Mouse (Mus musculus) hindbrain, embryonic 13.5 days (tissue): Measurements from ENCODE around the gene Sbf1. TPM values are rescaled to one million over a fixed set of nuclear protein-coding genes. Genes with fewer than 3 reads are reported as not detected.
A peak's percentile ranks its signal among the peaks of the same experiment; 100 is the strongest.

Experiments
- ATAC-seq: fragments of 200-750 bp; cut with Nextera tagmentation; 2 replicates; pipeline ENCODE4 v1.8.0; 2017; ENCODE audit warnings: moderate TSS enrichment; ENCODE audit not compliant: low FRiP score
- H3K27ac ChIP-seq: fragments of 300-500 bp; sonication (generic); 2 replicates; pipeline ENCODE4 v1.5.1; 2015; ENCODE audit warnings: inconsistent platforms, mild to moderate bottlenecking, moderate library complexity
- H3K27me3 ChIP-seq: fragments of 300-500 bp; sonication (generic); 2 replicates; pipeline ENCODE4 v1.6.1; 2015; ENCODE audit warnings: mild to moderate bottlenecking, inconsistent platforms
- H3K36me3 ChIP-seq: fragments of 300-500 bp; sonication (generic); 2 replicates; pipeline ENCODE4 v1.6.1; 2015; ENCODE audit warnings: mild to moderate bottlenecking, inconsistent platforms
- H3K4me1 ChIP-seq: fragments of 300-500 bp; sonication (generic); replicated peaks from 2 replicates; pipeline ENCODE4 v1.6.1; 2015; ENCODE audit warnings: inconsistent platforms
- H3K4me2 ChIP-seq: fragments of 300-500 bp; sonication (generic); 2 replicates; pipeline ENCODE4 v1.6.1; 2015; ENCODE audit warnings: inconsistent platforms, mild to moderate bottlenecking, moderate library complexity
- H3K4me3 ChIP-seq: fragments of 300-500 bp; sonication (generic); 2 replicates; pipeline ENCODE4 v1.5.1; 2015; ENCODE audit warnings: mild to moderate bottlenecking, inconsistent platforms
- H3K9ac ChIP-seq: fragments of 300-500 bp; sonication (generic); 2 replicates; pipeline ENCODE4 v1.6.1; 2015; ENCODE audit warnings: mild to moderate bottlenecking, inconsistent platforms
- H3K9me3 ChIP-seq: fragments of 300-500 bp; sonication (generic); 2 replicates; pipeline ENCODE4 v1.6.1; 2016; ENCODE audit warnings: inconsistent platforms
- WGBS: fragments of 180-500 bp; shearing (Covaris S2); methylation state at CpG from one replicate; pipeline ENCODE4 v1.1.7; 2015; 5-methylcytosine and 5-hydroxymethylcytosine counted together
- polyA plus RNA-seq: library from polyadenylated mRNA; unstranded; fragments of >200 nt; fragmentation: Nextera tagmentation; extraction: Ambion mirVana; gene quantifications from 2 replicates; pipeline ENCODE4 v1.2.1, GENCODE M21; 2015

The Sbf1 gene
- polyA plus RNA-seq, 1 experiment from 2014 or later, result 83.3 TPM

GRCm38 (mm10) chr15:89291521-89291920 is 23.6 kb downstream of the Sbf1 start:
- Histone ChIP-seq H3K4me2 (no peak overlapping the region), H3K27ac (no peak overlapping the region), H3K27me3 (no peaks in the 10 kb centered on the region), H3K9me3 (no peaks in the 10 kb centered on the region), H3K9ac (no peak overlapping the region), H3K4me1 (no peaks in the 10 kb centered on the region), H3K36me3 (peaks cover 99% of the 10 kb centered on the region), H3K4me3 (no peak overlapping the region)
- no peak for ATAC-seq
- 97% methylated on average over 3 of the region's 3 CpGs for WGBS

GRCm38 (mm10) chr15:89289455-89289854 is 25.7 kb downstream of the Sbf1 start:
- no peak overlapping the region for H3K4me3 ChIP-seq
- H3K4me1 ChIP-seq, result no peaks in the 10 kb centered on the region
- H3K9ac ChIP-seq, result no peak overlapping the region
- H3K27ac ChIP-seq, result no peak overlapping the region
- H3K36me3 ChIP-seq, result peaks cover 99% of the 10 kb centered on the region
- no peaks in the 10 kb centered on the region for H3K27me3 ChIP-seq
- 96% methylated on average over 11 of the region's 11 CpGs for WGBS
- no peaks in the 10 kb centered on the region for H3K9me3 ChIP-seq
- ATAC-seq, result no peak
- no peak overlapping the region for H3K4me2 ChIP-seq

- H3K4me2 ChIP-seq, result no peak overlapping the region
- H3K9me3 ChIP-seq, result no peaks in the 10 kb centered on the region
- no peak for ATAC-seq
- H3K27ac ChIP-seq, result 0 out of 2 replicates have a peak overlapping the region, but pooled peaks have one; percentile 0
- H3K4me3 ChIP-seq, result no peak overlapping the region
- 90% methylated on average over 23 of the region's 23 CpGs for WGBS
- H3K36me3 ChIP-seq, result peaks cover 99% of the 10 kb centered on the region
- H3K4me1 ChIP-seq, result no peaks in the 10 kb centered on the region
- H3K27me3 ChIP-seq, result no peaks in the 10 kb centered on the region
- no peak overlapping the region for H3K9ac ChIP-seq
These were observed 26.8 kb downstream of the Sbf1 start for GRCm38 (mm10) chr15:89288227-89288767.

DNA sequence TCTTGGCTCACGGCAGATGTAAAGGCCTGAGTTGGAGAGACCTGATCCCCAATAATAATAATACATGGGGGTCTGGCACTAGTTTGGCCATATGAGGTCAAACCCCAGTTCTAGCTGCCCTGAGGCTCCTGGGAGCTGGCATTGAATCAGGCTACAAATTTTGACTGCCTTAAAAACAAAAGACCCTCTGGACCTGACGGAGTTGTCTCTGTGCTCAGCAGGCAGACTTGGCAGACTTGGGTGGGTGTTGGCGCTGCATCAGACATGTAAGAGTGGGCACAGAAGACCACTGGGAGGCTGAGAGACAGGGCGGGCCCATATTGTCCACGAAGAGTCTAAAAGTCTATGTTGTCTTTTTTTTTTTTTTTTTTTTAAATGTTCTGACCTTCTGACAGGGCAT is 28.5 kb downstream of the Sbf1 start:
- Histone ChIP-seq H3K27me3 (no peaks in the 10 kb centered on the region), H3K9ac (no peak overlapping the region), H3K4me3 (no peak overlapping the region), H3K27ac (peak overlapping the region; percentile 40; the same call in 1 of the 2 replicates), H3K9me3 (no peaks in the 10 kb centered on the region), H3K4me2 (no peak overlapping the region), H3K4me1 (no peaks in the 10 kb centered on the region), H3K36me3 (peaks cover 99% of the 10 kb centered on the region)
- ATAC-seq, result no peak
- 84% methylated on average over 5 of the region's 5 CpGs for WGBS

- Histone ChIP-seq H3K9me3 (no peaks in the 10 kb centered on the region), H3K27me3 (no peaks in the 10 kb centered on the region), H3K4me1 (no peaks in the 10 kb centered on the region), H3K27ac (peak overlapping the region; percentile 35; the same call in 1 of the 2 replicates), H3K4me2 (no peak overlapping the region), H3K9ac (no peak overlapping the region), H3K36me3 (peaks cover 99% of the 10 kb centered on the region), H3K4me3 (no peak overlapping the region)
- ATAC-seq, result no peak
- 83% methylated on average over 7 of the region's 7 CpGs for WGBS
These were observed 29.0 kb downstream of the Sbf1 start for GRCm38 (mm10) chr15:89286114-89286513.

DNA sequence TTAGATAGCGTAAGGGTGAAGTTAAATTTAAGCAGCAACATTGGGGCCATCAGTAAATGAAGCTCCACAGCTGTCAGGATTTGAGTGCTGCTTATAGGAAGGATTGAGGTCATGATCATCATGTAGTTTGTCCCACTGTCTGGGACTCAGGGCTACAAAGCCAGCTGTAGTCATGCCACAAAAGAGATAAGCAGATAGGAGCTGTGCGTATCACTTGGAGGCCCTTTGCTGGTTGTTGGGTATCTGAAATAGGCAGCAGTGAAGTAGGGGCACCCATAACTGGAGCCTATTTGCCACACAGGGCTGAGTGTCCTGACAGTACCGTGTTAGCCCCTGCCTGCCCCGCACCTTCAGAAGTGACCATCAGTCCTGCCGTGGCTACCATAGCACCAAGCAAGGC is 29.6 kb downstream of the Sbf1 start:
- no peak overlapping the region for H3K4me2 ChIP-seq
- 95% methylated on average over 5 of the region's 5 CpGs for WGBS
- no peak for ATAC-seq
- H3K4me3 ChIP-seq, result no peak overlapping the region
- H3K4me1 ChIP-seq, result no peaks in the 10 kb centered on the region
- H3K27me3 ChIP-seq, result no peaks in the 10 kb centered on the region
- no peak overlapping the region for H3K9ac ChIP-seq
- 0 out of 2 replicates have a peak overlapping the region, but pooled peaks have one; percentile 23 for H3K27ac ChIP-seq
- H3K9me3 ChIP-seq, result no peaks in the 10 kb centered on the region
- H3K36me3 ChIP-seq, result peaks cover 99% of the 10 kb centered on the region

DNA sequence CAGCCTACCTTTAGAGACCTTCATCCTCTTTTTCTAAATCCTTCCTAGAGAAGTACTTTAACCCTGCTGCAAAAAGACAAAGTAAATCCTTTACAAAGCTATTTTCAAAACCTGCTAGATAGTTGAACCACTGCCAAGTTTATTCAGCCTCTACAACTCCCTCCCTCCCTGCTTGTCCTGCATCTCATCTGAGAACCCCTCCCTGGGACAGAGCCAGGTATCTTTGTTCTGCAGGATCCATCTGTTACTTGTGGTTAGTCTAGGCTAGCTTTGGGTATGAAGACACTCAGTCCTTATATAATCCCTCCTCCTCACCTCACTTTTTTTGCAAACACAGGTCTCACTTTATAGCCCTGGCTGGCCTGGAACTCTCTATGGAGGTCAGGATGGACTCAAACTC is 30.1 kb downstream of the Sbf1 start:
- ATAC-seq, result no peak
- no peak overlapping the region for H3K27ac ChIP-seq

GRCm38 (mm10) chr15:89284094-89284493 is 31.0 kb downstream of the Sbf1 start:
- H3K27ac ChIP-seq, result no peak overlapping the region
- WGBS, result 85% methylated on average over 2 of the region's 2 CpGs
- no peaks in the 10 kb centered on the region for H3K27me3 ChIP-seq
- no peaks in the 10 kb centered on the region for H3K4me1 ChIP-seq
- no peak for ATAC-seq
- H3K4me2 ChIP-seq, result no peak overlapping the region
- H3K9me3 ChIP-seq, result no peaks in the 10 kb centered on the region
- H3K9ac ChIP-seq, result no peak overlapping the region
- no peak overlapping the region for H3K4me3 ChIP-seq
- H3K36me3 ChIP-seq, result peaks cover 99% of the 10 kb centered on the region

More for the DNA sequence above, 30.1 kb downstream of the Sbf1 start:
- Histone ChIP-seq H3K9ac (no peak overlapping the region), H3K27me3 (no peaks in the 10 kb centered on the region), H3K4me2 (no peak overlapping the region), H3K36me3 (peaks cover 99% of the 10 kb centered on the region), H3K9me3 (no peaks in the 10 kb centered on the region), H3K4me3 (no peak overlapping the region), H3K4me1 (no peaks in the 10 kb centered on the region)

DNA sequence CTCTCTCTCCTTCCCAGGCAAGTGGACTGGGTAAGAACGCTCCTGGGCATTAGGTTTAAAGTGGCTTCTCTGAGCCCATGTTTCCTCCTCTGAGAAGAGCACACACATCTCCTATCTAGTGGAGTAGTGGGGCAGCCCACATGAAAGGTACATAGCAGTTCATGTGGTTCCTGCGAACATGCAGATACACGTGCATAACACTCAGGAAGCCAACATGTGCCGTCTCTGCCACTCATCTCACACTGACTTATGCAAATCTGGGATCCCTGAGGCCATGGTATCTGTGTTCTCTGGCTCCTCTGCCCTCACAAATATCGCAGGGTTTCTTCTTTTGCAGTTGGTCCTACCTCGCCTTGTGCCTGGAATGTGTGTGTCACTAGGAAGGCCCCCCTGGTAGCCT is 32.6 kb downstream of the Sbf1 start:
- H3K4me1 ChIP-seq, result no peaks in the 10 kb centered on the region
- H3K4me3 ChIP-seq, result no peak overlapping the region
- no peaks in the 10 kb centered on the region for H3K9me3 ChIP-seq
- no peak overlapping the region for H3K27ac ChIP-seq
- H3K27me3 ChIP-seq, result no peaks in the 10 kb centered on the region
- peaks cover 99% of the 10 kb centered on the region for H3K36me3 ChIP-seq
- no peak overlapping the region for H3K4me2 ChIP-seq
- no peak for ATAC-seq
- 0 out of 2 replicates have a peak overlapping the region, but pooled peaks have one; percentile 19 for H3K9ac ChIP-seq
- 79% methylated on average over 6 of the region's 6 CpGs for WGBS

GRCm38 (mm10) chr15:89277366-89277765 is 37.7 kb downstream of the Sbf1 start:
- no peaks in the 10 kb centered on the region for H3K27me3 ChIP-seq
- H3K36me3 ChIP-seq, result peaks cover 97% of the 10 kb centered on the region
- H3K4me1 ChIP-seq, result no peaks in the 10 kb centered on the region
- no peak overlapping the region for H3K4me3 ChIP-seq
- H3K27ac ChIP-seq, result no peak overlapping the region
- 96% methylated on average over 4 of the region's 4 CpGs for WGBS
- no peaks in the 10 kb centered on the region for H3K9me3 ChIP-seq
- no peak overlapping the region for H3K4me2 ChIP-seq
- H3K9ac ChIP-seq, result no peak overlapping the region
- no peak for ATAC-seq

GRCm38 (mm10) chr15:89275497-89275896 is 39.6 kb downstream of the Sbf1 start:
- no peak for ATAC-seq
- WGBS, result 72% methylated on average over 3 of the region's 3 CpGs
- H3K27ac ChIP-seq, result no peak overlapping the region
- H3K27me3 ChIP-seq, result no peaks in the 10 kb centered on the region
- no peak overlapping the region for H3K4me2 ChIP-seq
- no peak overlapping the region for H3K9ac ChIP-seq
- H3K4me3 ChIP-seq, result no peak overlapping the region
- no peaks in the 10 kb centered on the region for H3K9me3 ChIP-seq
- H3K4me1 ChIP-seq, result no peaks in the 10 kb centered on the region
- peaks cover 95% of the 10 kb centered on the region for H3K36me3 ChIP-seq

DNA sequence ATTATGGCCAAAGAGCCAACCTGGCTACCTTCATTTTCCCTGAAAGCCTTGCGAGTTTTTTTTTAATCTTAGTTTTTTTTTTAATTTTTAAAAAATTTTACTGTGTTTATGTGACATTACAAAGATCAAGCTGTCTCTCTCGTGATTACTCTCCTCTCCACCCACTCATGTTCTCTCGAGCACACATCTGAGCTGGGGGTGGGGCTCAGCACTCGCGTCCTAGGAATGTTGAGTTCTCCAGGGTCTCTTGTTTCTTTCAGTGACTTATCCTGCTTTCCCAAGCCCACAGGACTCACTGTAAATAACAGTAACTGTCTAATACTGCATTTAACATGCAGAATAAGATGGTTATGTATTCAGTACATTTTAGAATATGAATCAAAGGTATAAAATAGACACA is 50.6 kb downstream of the Sbf1 start:
- Histone ChIP-seq H3K4me1 (no peaks in the 10 kb centered on the region), H3K9me3 (no peaks in the 10 kb centered on the region), H3K4me2 (no peak overlapping the region), H3K27ac (no peak overlapping the region), H3K9ac (no peak overlapping the region), H3K36me3 (peaks cover 76% of the 10 kb centered on the region), H3K27me3 (no peaks in the 10 kb centered on the region), H3K4me3 (no peak overlapping the region)
- no peak for ATAC-seq
- 77% methylated on average over 5 of the region's 5 CpGs for WGBS

- Histone ChIP-seq H3K9me3 (no peaks in the 10 kb centered on the region), H3K27me3 (no peaks in the 10 kb centered on the region), H3K27ac (no peak overlapping the region), H3K36me3 (peaks cover 80% of the 10 kb centered on the region), H3K9ac (no peak overlapping the region), H3K4me2 (no peak overlapping the region), H3K4me3 (no peak overlapping the region), H3K4me1 (peaks cover 15% of the 10 kb centered on the region)
- no peak for ATAC-seq
- 95% methylated on average over 5 of the region's 5 CpGs for WGBS
These were observed 56.1 kb downstream of the Sbf1 start for GRCm38 (mm10) chr15:89258997-89259396.
